Mouse (Mus musculus) left cerebral cortex, adult 2 months (tissue): Measurements from ENCODE around the gene Anapc11. TPM values are rescaled to one million over a fixed set of nuclear protein-coding genes. Genes with fewer than 3 reads are reported as not detected.
"Not testable (repeated sequence)": the region's sequence is repeated elsewhere in the genome, so short reads cannot be mapped to it uniquely, and the experiment has no call there.

Source experiments
- DNase-seq, 2 experiments: peaks; one replicate each; pipeline ENCODE4 v3.0.0; 2021 to 2022; ENCODE audit warnings: low spot score in 2 of 2, mixed read lengths in 1 of 2; ENCODE audit errors: extremely low spot score in 1 of 2
- H3K27ac ChIP-seq: fragments of 200-600 bp; 2 replicates; pipeline ENCODE4 v1.8.1; 2022
- H3K4me3 ChIP-seq: fragments of 200-600 bp; 2 replicates; pipeline ENCODE4 v1.8.1; 2022
- CTCF ChIP-seq: fragments of 200-600 bp; IDR thresholded peaks from 2 replicates; pipeline ENCODE4 v1.8.1; 2022; ENCODE audit warnings: antibody characterized with exemption, mild to moderate bottlenecking, moderate library complexity
- intact Hi-C: fragments of 180-260 bp; cut with DNase I; formaldehyde crosslinking; loops from one replicate; pipeline ENCODE4 v1.15.1; 2025
- total RNA-seq, 2 experiments: library from RNA; stranded (reverse); gene quantifications; 2 replicates each; pipeline ENCODE4 v1.2.3; 2021

Gene Anapc11
- total RNA-seq, 2 experiments from 2014 or later, result 92.9 to 93.0 TPM

DNA sequence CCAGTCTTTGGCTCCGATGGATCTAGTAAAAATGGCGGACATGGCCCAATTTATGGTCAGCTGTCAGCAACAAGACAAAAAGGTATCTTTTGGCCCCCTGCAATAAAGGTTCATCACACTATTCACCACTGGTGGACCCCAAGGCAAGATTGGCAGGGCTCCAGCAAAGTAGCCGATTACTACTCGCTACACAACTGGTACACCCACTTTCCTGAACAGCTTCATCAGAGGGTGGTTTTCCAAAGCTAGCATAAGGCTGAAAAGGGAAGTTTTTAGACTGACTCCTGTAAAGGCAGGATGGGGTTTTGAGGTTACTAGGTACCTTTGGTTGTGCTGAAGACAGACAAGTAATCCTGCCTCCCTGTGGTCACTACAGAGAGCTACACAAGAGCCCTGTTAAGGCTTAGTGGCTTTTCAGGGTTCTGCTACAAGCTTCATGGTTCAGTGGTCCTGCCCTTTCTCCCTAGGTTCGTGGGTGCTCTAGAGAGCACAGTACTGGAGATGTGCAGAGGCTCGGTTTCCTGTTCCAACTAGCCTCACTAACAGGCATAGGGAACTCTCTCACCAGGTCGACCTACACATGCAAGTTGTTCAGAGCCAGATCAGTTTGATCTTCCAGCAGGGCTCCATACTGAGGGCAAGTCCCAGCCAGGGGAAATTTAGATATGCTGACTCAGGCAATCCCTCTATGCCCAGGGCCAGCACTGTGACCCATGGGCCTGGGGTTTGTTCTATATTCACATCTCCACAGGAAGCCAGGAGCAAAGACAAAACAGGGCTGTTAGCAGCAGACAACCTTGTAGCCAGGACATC is 20.8 kb upstream of the Anapc11 start:
- DNase-seq, result no peak
- intact Hi-C loops, result loop anchor here (2.0 kb wide), 1 partner anchor 93 kb away; the partner anchor contains the start of gene Mrpl12
- TF ChIP-seq CTCF, result peak; percentile 57
- Histone ChIP-seq H3K27ac (no peak overlapping the region), H3K4me3 (no peak overlapping the region)

DNA sequence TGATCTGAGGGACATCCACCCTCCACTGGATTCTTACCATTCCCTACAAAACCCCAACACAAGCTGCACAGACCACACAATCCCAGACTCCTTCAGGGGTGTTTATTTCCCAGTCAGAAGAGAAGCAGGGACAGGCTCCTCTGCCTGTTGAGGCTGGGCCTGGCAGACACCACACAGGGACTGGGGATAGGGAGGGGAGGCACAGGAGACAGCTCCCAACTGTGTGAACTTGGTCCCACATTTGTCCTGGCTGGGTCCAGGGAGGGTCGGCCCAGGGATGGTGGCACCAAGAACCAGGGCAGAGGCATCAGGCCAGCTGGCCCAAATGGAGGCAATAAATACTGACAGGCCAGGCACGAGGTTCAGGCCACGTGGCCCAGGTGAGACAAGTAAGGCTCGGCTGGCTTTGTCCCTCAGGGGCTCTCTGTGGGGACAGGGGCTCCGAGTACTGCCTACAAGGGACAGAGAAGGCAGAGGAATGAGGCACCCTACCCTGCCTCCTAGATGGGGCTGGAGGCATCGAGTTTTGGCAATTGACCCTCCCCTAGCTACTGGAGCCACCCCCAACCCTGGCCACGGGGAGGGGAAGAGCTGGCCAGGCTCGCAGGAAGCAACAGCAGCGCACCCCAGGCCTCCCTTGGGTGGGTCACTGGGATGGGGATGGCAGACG is 20.1 kb upstream of the Anapc11 start:
- intact Hi-C loops, result no loop called here
- Histone ChIP-seq H3K4me3 (no peak overlapping the region), H3K27ac (no peak overlapping the region)
- TF ChIP-seq CTCF, result no peak
- no peak for DNase-seq

DNA sequence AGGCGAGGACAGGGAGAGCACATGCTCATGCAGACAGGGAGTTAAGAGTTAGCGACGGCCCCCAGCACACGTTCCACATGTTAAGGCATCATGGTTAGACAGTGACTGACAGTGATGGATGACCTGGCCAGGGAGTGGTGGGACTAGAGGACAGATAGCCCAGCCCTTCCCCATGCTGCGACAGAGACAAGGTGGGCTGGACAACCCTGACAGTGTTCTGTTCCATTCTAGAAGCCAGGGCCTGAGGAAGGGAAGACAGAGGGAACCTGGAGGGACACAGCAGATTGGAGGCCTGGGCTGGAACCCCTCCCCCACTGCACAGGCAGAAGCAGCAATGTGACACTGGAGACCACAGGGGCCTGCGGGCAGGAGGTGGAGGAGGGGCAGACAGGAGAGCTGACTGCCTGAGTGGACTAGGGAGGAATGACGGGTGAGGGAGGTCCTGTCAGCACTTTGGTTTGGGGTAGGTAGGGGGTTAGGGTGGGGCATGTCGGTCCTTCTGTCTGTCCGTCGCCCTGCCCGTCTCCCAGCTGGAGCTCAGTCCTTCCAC is 19.5 kb upstream of the Anapc11 start:
- H3K27ac ChIP-seq, result no peak overlapping the region
- TF ChIP-seq CTCF, result no peak
- no peak for DNase-seq
- H3K4me3 ChIP-seq, result no peak overlapping the region
- intact Hi-C loops, result no loop called here

DNA sequence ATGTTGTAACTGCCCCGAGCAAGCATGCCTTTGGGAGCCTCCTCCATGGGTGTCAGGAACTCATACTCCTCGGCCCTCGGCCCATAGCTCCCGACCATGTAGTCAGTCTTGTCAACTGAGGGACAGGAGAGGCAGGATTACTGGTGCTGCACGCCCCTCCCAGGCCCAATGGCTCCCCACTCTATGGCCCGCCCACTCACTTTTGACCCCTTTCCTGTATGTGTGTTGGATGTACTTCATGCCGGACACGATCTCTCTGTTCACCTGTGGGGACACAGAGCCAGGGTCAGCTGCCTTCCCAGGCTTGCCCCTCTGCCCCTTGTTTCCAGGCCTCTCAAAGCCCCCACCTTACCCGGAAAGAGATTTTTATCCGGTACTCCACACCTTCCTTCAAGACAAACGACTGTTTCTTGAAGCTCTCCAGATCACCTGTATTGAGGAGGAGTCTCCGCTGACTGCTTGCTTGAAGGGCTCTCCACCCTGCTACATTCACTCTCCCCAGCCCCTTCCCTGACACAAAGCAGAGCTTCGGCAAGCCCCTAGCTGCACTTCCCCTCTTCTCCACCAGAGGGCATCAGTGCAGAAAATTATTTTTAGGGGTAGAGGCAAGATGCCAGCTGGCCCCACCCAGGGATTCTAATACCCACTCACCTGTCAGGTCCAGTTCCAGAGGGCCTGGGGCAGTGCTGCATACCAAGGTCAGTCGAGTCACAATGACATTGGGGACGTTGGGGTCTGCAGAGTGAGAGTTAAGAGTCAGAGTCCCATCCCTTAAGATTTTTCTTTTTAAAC is 18.7 kb upstream of the Anapc11 start:
- DNase-seq, result peak; percentile 76 to 81
- intact Hi-C loops, result loop anchor here (2.0 kb wide), 1 partner anchor 63 kb away; no protein-coding TSS in a partner anchor

DNA sequence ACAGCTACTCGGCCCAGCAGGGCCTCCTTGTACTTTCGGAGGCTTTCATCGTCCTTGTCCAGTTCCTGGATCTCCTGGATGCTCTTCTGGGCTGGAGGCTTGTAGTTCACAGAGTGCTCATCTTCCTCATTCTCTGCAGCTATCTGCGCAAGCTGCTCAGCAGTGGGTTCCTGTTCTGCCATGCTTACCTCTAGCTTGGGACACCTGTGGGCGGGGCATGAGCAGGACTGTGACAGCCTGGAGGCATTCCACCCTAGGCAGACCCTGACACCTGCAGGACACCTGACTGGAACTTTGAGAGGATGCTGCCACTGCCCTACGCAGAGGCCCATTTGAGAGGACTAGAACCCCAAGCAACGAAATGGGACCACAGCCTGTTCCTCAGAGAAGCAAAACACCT is 18.0 kb upstream of the Anapc11 start:
- TF ChIP-seq CTCF, result no peak
- Histone ChIP-seq H3K4me3 (peak overlapping the region; percentile 67), H3K27ac (peak overlapping the region; percentile 91)
- no peak for DNase-seq
- intact Hi-C loops, result loop anchor here (2.0 kb wide), 1 partner anchor 63 kb away; no protein-coding TSS in a partner anchor

More for the DNA sequence above, 18.7 kb upstream of the Anapc11 start:
- Histone ChIP-seq H3K4me3 (peak overlapping the region; percentile 67), H3K27ac (peak overlapping the region; percentile 91)
- peak; percentile 99 for TF ChIP-seq CTCF

DNA sequence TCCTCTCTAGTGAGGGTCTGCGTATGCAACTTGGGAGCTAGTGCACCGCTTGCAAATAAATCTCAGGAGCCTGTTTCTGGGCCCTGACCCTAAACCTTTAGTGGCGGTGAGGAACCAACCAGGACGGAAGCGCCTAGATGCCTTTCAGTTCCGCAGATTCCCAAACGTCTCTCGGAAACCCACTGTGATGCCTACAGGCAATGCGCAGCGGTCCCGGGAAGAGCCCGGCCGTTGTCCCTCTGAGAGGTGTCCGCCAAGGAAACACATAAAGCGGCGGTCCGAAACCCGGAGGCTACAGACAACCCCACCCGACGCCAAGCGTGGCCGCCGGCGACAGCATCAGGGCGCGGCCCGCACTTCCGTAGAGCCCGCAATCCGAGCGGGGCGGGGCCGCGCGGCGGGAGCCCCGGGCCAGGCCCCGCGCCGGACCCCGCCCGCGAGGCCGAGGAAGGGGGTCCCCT is 17.3 kb upstream of the Anapc11 start:
- intact Hi-C loops, result loop anchor here (2.0 kb wide), 1 partner anchor 64 kb away; no protein-coding TSS in a partner anchor
- Histone ChIP-seq H3K4me3 (peak overlapping the region; percentile 67), H3K27ac (peak overlapping the region; percentile 91)
- TF ChIP-seq CTCF, result no peak
- peak; percentile 45 to 47 for DNase-seq

DNA sequence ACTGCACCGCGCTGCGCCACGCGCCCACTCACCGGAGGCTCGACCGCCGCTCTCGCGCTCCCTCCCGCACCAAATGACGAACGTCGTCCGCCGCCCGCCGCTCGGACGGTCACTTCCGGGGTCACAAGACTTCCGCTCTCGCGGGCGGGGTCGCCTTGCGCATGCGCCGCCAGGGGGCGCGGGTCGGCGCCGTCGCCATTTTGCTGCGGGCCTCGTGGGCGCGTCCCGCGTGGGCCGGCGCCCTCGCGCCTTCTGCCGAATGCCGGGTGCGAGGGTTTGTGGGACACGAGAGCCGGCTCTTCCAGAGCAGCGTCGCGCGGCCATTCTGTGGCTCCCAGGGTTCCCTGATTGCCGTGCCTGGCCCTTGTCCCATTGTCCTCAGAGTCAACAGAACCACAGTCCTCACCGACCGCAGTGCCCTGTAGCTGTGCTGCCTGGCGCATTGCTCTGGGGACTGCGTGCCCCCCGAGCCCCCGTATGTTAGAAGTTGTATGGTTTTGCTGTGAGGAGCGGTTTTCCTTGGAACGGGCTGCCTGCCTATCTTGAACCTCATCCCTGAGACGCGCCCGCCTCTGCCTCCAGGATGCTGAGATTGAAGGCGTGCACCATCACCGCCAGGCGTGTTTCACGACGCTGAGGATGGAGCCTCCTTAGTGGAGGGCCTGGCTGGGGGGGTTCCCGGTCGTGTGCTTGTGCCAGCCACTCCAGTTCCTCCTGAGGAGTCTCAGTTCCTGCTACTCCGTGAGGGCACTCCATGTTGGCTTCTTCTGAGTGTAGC is 16.5 kb upstream of the Anapc11 start, which contains the start of gene Arhgdia:
Arhgdia (minus strand) TSS at position 135 of the 778 bp plus-strand sequence.
- peak; percentile 91 to 93 for DNase-seq
- Histone ChIP-seq H3K27ac (peak within 1 kb of the TSS; percentile 96), H3K4me3 (peak within 1 kb of the TSS; percentile 67)
- intact Hi-C loops, result loop anchor here (2.0 kb wide), 1 partner anchor 65 kb away; no protein-coding TSS in a partner anchor
- TF ChIP-seq CTCF, result peak; percentile 66

DNA sequence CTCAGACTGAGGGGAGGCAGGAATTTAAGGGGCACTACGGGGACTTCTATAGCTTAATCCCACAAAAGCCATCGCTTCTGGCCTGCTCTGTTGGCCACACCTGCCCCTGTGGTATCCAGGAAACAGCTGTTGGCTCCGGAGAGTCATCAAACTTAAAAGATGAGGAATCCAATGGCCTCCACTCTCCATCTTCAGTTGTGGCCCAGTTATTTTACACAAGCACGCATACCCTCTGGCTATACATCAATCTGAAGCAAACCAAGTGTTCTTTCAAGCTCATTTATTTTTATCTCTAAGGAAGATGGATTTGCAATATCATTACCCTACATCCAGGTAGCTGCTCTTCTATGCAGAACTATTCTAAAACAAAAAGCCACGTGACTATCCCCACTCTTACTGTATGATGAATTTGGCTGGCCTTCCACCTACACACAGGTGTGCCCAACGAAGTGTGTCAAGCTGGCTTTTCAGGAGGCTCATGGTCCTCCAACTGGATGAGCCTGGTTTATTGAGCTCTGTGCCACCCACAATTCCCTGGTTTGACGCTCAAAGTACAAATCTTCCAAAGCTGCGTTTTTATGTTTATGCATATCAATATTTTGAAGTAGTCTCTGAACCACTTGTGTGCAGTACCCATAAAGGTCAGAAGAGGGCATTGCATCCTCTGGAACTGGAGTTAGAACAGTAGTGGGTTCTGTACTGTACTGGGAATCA is 15.8 kb upstream of the Anapc11 start:
- peak; percentile 56 for TF ChIP-seq CTCF
- intact Hi-C loops, result no loop called here
- peak overlapping the region; percentile 67 for H3K4me3 ChIP-seq
- no peak for DNase-seq
- peak overlapping the region; percentile 96 for H3K27ac ChIP-seq

DNA sequence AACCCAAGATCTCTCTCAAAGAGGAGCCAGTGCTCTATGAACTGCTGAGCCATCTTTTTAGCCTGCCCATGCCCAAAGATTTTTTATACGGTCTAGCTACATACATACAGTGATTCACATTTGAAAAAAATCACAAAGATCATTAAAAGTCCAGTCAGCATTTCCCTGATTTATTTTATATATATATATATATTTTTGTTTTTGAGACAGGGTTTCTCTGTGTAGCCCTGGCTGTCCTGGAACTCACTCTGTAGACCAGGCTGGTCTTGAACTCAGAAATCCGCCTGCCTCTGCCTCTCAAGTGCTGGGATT is 15.3 kb upstream of the Anapc11 start:
- DNase-seq, intact Hi-C loops, H3K27ac ChIP-seq: not testable (repeated sequence)

DNA sequence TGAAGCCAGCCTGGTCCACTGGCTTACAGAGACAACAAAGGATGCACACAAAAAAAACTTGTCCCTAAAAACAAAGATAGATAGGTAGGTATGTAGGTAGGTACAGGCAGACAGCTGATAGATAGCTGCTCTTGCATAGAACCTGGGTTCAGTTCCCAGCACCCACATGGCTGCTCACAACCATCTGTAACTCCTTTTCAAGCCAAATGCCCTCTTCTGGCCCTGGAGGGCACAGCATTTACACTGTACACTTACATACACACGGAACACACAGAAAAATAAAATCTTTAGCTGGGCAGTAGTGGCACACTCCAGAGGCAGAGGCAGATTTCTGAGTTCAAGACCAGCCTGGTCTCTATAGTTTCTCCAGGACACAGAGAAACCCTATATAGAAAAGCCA is 14.3 kb upstream of the Anapc11 start:
- no peak overlapping the region for H3K27ac ChIP-seq
- intact Hi-C loops, result no loop called here

More for the DNA sequence above, 15.3 kb upstream of the Anapc11 start:
- not testable (repeated sequence) for H3K4me3 ChIP-seq

More for the DNA sequence above, 14.3 kb upstream of the Anapc11 start:
- DNase-seq, result no peak
- H3K4me3 ChIP-seq, result no peak overlapping the region
- no peak for TF ChIP-seq CTCF
